Mouse (Mus musculus): ENCODE measurements at regions not wholly inside any gene's neighbourhood (a gene's known extent, or its start where the extent isn't known, plus 50 kb on each side); places are given as distances from the start of the nearest gene placed in this dataset.

DNA sequence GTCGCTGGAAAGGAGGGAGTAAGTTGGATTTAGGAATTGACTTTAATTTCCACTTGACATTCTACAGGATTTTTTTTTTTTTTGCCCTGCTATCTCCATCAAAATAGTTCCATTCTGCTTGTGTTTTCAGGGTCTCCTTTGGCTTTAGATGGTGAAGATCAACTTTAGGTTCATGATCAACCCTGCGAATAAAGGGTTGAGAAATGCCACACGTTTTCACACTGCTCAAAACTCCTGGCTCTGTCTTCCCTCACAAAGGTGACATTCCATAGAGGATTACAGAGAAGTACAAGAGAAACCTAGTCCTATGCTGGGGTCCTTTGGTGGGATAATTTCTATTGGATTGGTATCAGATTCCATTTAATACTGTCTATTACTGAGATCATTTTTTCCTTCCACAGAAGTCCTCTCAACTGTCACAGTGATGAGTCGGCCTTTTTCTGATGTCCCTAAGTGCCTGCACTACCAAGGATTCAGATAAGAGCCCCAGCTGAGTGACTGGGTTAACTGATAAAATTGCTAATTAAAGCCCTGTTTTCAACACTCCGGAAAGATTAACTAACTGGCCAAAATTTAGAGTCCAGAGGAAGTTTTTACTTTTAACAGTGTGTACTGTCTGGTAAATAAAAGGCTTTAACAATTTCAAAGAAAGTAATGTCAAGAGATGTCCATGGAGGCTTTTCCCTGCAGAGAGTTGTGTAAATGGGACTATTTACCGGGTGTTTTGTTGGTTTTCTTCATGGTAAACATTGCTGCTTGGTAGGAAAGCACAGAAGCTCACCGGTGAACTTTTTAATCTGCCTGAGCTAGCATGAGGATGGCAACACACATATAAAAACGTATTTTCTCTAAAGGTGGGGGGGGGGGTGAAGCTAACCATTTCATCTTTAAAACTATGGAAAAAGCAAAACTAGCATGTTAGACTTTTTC, 196.0 kb upstream of the Paip1 start:
- H3K27ac ChIP-seq (replicated peaks) = no peak overlapping the region
- H3K9me3 ChIP-seq (ENCODE audit: control insufficient read depth, low read length) = no peaks in the 10 kb centered on the region
- DNase-seq (ENCODE audit: low spot score) = no peak
- H3K4me2 ChIP-seq (replicated peaks; ENCODE audit: low read depth) = no peak overlapping the region
- no peaks in the 10 kb centered on the region for H3K4me1 ChIP-seq (replicated peaks; ENCODE audit: control insufficient read depth, insufficient read depth)
- no peak overlapping the region for H3K9ac ChIP-seq (ENCODE audit: low read length)
- TF ChIP-seq CTCF (IDR thresholded peaks at IDR 0.05; ENCODE audit: low read depth) (no peak), EP300 (optimal IDR thresholded peaks at IDR 0.05) (no peak)
- ATAC-seq (ENCODE audit: low FRiP score, low TSS enrichment) = no peak
- H3K36me3 ChIP-seq (ENCODE audit: control insufficient read depth, insufficient read depth, low read length) = no peaks in the 10 kb centered on the region
- H3K27me3 ChIP-seq (ENCODE audit: control insufficient read depth, insufficient read depth, low read length) = no peaks in the 10 kb centered on the region
- no peak overlapping the region for H3K4me3 ChIP-seq (ENCODE audit: low read depth, low read length)
- WGBS = 42% methylated on average over 8 of the region's 8 CpGs

DNA sequence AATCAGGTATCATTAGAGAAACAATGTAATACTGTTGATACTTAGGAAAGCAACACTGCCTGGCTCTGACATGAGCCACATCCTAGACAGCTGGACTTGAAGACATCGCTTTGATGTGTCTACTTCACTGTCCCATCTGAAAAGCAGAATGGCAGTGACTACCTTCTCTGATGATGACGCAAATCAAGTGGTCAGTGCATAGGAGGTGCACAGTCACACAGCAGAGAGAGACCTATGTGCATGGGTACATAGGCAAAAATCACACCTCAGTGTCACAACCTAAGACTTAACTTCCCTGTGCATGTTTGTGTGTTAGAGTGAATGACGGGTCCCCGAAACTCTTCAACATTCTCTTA, 195.4 kb upstream of the Paip1 start:
- no peaks in the 10 kb centered on the region for H3K36me3 ChIP-seq (ENCODE audit: control insufficient read depth, insufficient read depth, low read length)
- H3K4me1 ChIP-seq (replicated peaks; ENCODE audit: control insufficient read depth, insufficient read depth) = no peaks in the 10 kb centered on the region
- H3K9ac ChIP-seq (ENCODE audit: low read length) = no peak overlapping the region
- H3K9me3 ChIP-seq (ENCODE audit: control insufficient read depth, low read length) = no peaks in the 10 kb centered on the region
- H3K4me3 ChIP-seq (ENCODE audit: low read depth, low read length) = no peak overlapping the region
- WGBS = 89% methylated on average over 4 of the region's 4 CpGs
- H3K27me3 ChIP-seq (ENCODE audit: control insufficient read depth, insufficient read depth, low read length) = no peaks in the 10 kb centered on the region
- DNase-seq (ENCODE audit: low spot score) (no peak), ATAC-seq (ENCODE audit: low FRiP score, low TSS enrichment) (no peak)
- no peak overlapping the region for H3K27ac ChIP-seq (replicated peaks)
- TF ChIP-seq CTCF (IDR thresholded peaks at IDR 0.05; ENCODE audit: low read depth) (no peak), EP300 (optimal IDR thresholded peaks at IDR 0.05) (no peak)
- no peak overlapping the region for H3K4me2 ChIP-seq (replicated peaks; ENCODE audit: low read depth)

DNA sequence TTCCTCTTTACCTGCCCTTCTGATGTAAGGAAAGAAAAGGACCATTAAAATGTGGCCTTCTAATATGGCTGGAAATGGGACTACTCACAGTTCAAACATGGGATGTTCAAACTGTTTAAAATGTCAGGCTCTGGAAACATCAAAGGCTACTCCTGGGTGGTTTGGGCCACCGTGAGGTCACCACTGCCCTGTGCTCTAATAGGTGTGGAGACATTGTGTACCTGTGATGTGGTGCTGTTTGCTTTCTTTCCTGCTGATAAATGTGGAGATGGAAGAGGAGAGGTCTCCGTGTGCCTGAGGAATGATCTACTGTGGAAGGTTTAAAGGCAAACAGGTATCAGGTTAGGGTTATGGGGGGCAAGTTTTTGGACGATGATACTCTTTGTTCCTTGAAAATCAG, 194.5 kb upstream of the Paip1 start:
- Histone ChIP-seq H3K4me3 (ENCODE audit: low read depth, low read length) (no peak overlapping the region), H3K4me1 (replicated peaks; ENCODE audit: control insufficient read depth, insufficient read depth) (no peaks in the 10 kb centered on the region), H3K9me3 (ENCODE audit: control insufficient read depth, low read length) (no peaks in the 10 kb centered on the region), H3K27me3 (ENCODE audit: control insufficient read depth, insufficient read depth, low read length) (no peaks in the 10 kb centered on the region), H3K4me2 (replicated peaks; ENCODE audit: low read depth) (no peak overlapping the region), H3K27ac (replicated peaks) (no peak overlapping the region), H3K9ac (ENCODE audit: low read length) (no peak overlapping the region), H3K36me3 (ENCODE audit: control insufficient read depth, insufficient read depth, low read length) (no peaks in the 10 kb centered on the region)
- ATAC-seq (ENCODE audit: low FRiP score, low TSS enrichment) (no peak), DNase-seq (ENCODE audit: low spot score) (no peak)
- TF ChIP-seq EP300 (optimal IDR thresholded peaks at IDR 0.05) (no peak), CTCF (IDR thresholded peaks at IDR 0.05; ENCODE audit: low read depth) (no peak)
- 45% methylated on average over 3 of the region's 3 CpGs for WGBS

DNA sequence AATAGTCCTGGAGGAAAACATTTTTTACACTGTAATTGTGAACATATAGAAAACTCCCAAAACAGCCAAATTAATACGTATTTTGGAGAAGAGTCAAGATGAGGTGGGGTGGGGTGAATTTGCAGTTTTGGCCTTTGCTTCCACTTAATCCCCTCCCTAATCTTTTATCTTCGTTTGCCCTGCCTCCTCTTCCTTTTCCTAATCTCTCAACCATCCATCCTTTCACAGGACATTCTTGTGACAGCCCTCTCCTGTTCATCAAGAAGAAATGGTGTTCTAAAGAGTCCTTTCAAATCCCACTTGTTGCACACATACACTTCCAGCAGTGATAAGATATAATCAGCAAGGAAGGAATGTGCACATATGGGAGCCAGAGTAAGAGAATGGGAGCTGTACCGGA, 186.0 kb upstream of the Paip1 start:
- H3K27ac ChIP-seq (replicated peaks) = no peak overlapping the region
- no peak overlapping the region for H3K4me2 ChIP-seq (replicated peaks; ENCODE audit: low read depth)
- DNase-seq (ENCODE audit: low spot score) (no peak), ATAC-seq (ENCODE audit: low FRiP score, low TSS enrichment) (no peak)
- H3K9me3 ChIP-seq (ENCODE audit: control insufficient read depth, low read length) = no peaks in the 10 kb centered on the region
- no peak for TF ChIP-seq CTCF (IDR thresholded peaks at IDR 0.05; ENCODE audit: low read depth)
- no peak for TF ChIP-seq EP300 (optimal IDR thresholded peaks at IDR 0.05)
- H3K9ac ChIP-seq (ENCODE audit: low read length) = no peak overlapping the region
- no peaks in the 10 kb centered on the region for H3K27me3 ChIP-seq (ENCODE audit: control insufficient read depth, insufficient read depth, low read length)
- WGBS = 39% methylated on average over 3 of the region's 3 CpGs
- no peaks in the 10 kb centered on the region for H3K4me1 ChIP-seq (replicated peaks; ENCODE audit: control insufficient read depth, insufficient read depth)
- no peak overlapping the region for H3K4me3 ChIP-seq (ENCODE audit: low read depth, low read length)
- no peaks in the 10 kb centered on the region for H3K36me3 ChIP-seq (ENCODE audit: control insufficient read depth, insufficient read depth, low read length)

DNA sequence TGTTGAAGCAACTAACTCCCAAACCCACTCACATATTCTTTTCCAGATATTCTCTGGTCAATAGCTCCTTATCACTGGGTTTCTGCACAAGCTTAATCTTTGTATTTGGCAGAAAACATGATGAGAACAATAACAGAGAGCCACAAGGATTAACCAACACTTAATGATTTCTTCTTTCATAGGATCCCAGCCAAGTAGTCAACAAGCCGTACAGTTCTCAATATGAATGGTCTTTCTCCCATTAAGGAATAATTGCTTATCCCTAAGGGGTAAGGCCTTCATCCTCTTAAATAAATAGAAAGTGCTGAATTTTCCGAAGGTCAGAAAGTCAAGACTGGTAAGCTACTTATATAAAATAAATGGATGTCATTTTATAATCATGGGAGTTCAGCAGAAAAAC, 181.3 kb upstream of the Paip1 start:
- 54% methylated on average over 2 of the region's 2 CpGs for WGBS
- ATAC-seq (ENCODE audit: low FRiP score, low TSS enrichment) = no peak

DNA sequence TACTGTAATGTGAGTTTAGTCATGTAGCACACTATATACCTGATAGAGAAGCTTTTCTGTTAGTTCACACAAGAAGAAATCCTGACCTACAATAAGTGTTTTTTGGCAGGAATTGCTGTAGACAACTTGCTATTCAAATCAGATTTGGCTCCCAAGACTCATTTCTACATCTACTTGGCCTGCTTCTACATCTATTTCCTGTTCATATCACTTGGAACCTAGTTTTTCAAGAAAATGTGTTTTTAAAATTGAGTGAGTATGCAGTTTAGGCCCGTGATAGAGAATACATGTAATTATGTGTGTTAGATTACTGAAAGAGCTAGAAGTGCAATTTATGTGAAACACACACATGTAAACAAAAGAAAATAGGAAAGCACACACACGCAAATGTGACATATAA, 176.4 kb upstream of the Paip1 start:
- no peak for TF ChIP-seq EP300 (optimal IDR thresholded peaks at IDR 0.05)
- H3K36me3 ChIP-seq (ENCODE audit: control insufficient read depth, insufficient read depth, low read length) = no peaks in the 10 kb centered on the region
- H3K4me1 ChIP-seq (replicated peaks; ENCODE audit: control insufficient read depth, insufficient read depth) = no peaks in the 10 kb centered on the region
- no peak overlapping the region for H3K9ac ChIP-seq (ENCODE audit: low read length)
- ATAC-seq (ENCODE audit: low FRiP score, low TSS enrichment) (no peak), DNase-seq (ENCODE audit: low spot score) (no peak)
- H3K4me3 ChIP-seq (ENCODE audit: low read depth, low read length) = no peak overlapping the region
- H3K4me2 ChIP-seq (replicated peaks; ENCODE audit: low read depth) = no peak overlapping the region
- no peak overlapping the region for H3K27ac ChIP-seq (replicated peaks)
- WGBS = 77% methylated on average over 2 of the region's 2 CpGs
- H3K9me3 ChIP-seq (ENCODE audit: control insufficient read depth, low read length) = no peaks in the 10 kb centered on the region
- H3K27me3 ChIP-seq (ENCODE audit: control insufficient read depth, insufficient read depth, low read length) = no peaks in the 10 kb centered on the region

More for the DNA sequence above, 181.3 kb upstream of the Paip1 start:
- no peak overlapping the region for H3K4me3 ChIP-seq (ENCODE audit: low read depth, low read length)
- H3K9me3 ChIP-seq (ENCODE audit: control insufficient read depth, low read length) = no peaks in the 10 kb centered on the region
- H3K36me3 ChIP-seq (ENCODE audit: control insufficient read depth, insufficient read depth, low read length) = no peaks in the 10 kb centered on the region
- H3K4me1 ChIP-seq (replicated peaks; ENCODE audit: control insufficient read depth, insufficient read depth) = no peaks in the 10 kb centered on the region
- no peaks in the 10 kb centered on the region for H3K27me3 ChIP-seq (ENCODE audit: control insufficient read depth, insufficient read depth, low read length)
- H3K27ac ChIP-seq (replicated peaks) = no peak overlapping the region
- no peak for TF ChIP-seq CTCF (IDR thresholded peaks at IDR 0.05; ENCODE audit: low read depth)
- no peak for TF ChIP-seq EP300 (optimal IDR thresholded peaks at IDR 0.05)
- H3K4me2 ChIP-seq (replicated peaks; ENCODE audit: low read depth) = no peak overlapping the region
- no peak for DNase-seq (ENCODE audit: low spot score)
- H3K9ac ChIP-seq (ENCODE audit: low read length) = no peak overlapping the region
